8 mouse cellular contexts compared by ENCODE assay signal in genomic region chr9:41190745-41191482, GRCm38 (mm10). TPM values are rescaled to one million over a fixed set of nuclear protein-coding genes. Genes with fewer than 3 reads are reported as not detected.
A peak's percentile ranks its signal among the peaks of the same experiment; 100 is the strongest.
DNase-seq lines count a peak whose midpoint lies in the region; ATAC-seq and TF ChIP-seq lines count a peak whose summit lies in the region.

No protein-coding gene starts in this region.

- TF ChIP-seq CTCF in C2C12 (IDR thresholded peaks at IDR 0.05; ENCODE audit: control insufficient read depth, insufficient read depth, insufficient read length), result peak; percentile 82
- peak; percentile 98 for TF ChIP-seq CTCF in bone marrow, adult 2 months (IDR thresholded peaks at IDR 0.05; ENCODE audit: control insufficient read depth, insufficient read depth, low read length)
- peak; percentile 98 for TF ChIP-seq CTCF in liver, adult 2 months (IDR thresholded peaks at IDR 0.05; ENCODE audit: low read depth, low read length)

- no peaks in the 10 kb centered on the region for H3K27me3 ChIP-seq in C2C12 (ENCODE audit: control insufficient read depth, insufficient read depth, insufficient read length)
- H3K27me3 ChIP-seq in embryonic facial prominence, embryonic 14.5 days (replicated peaks; ENCODE audit: control insufficient read depth, insufficient read depth, low read length), result no peaks in the 10 kb centered on the region
- H3K27me3 ChIP-seq in heart, embryonic 12.5 days (replicated peaks), result no peaks in the 10 kb centered on the region
- no peaks in the 10 kb centered on the region for H3K27me3 ChIP-seq in liver, adult 2 months (ENCODE audit: control insufficient read depth, insufficient read depth, low read length)
- H3K27me3 ChIP-seq in stomach, embryonic 15.5 days (replicated peaks), result no peaks in the 10 kb centered on the region

- no peaks in the 10 kb centered on the region for H3K4me1 ChIP-seq in bone marrow, adult 2 months (ENCODE audit: control insufficient read depth, insufficient read depth, low read length)
- H3K4me1 ChIP-seq in embryonic facial prominence, embryonic 14.5 days (ENCODE audit: control insufficient read depth, insufficient read depth, low read length), result no peaks in the 10 kb centered on the region
- H3K4me1 ChIP-seq in heart, embryonic 12.5 days (replicated peaks), result no peaks in the 10 kb centered on the region; the same call in 1 of the 2 replicates
- H3K4me1 ChIP-seq in liver, adult 2 months (ENCODE audit: control insufficient read depth, insufficient read depth, low read length), result no peaks in the 10 kb centered on the region
- H3K4me1 ChIP-seq in stomach, embryonic 15.5 days, result no peaks in the 10 kb centered on the region

- no peak overlapping the region for H3K4me3 ChIP-seq in C2C12 (ENCODE audit: insufficient read depth, poor library complexity, severe bottlenecking)
- H3K4me3 ChIP-seq in bone marrow, adult 2 months (replicated peaks; ENCODE audit: control insufficient read depth, low read depth, low read length), result no peak overlapping the region
- no peak overlapping the region for H3K4me3 ChIP-seq in embryonic facial prominence, embryonic 14.5 days (ENCODE audit: low read depth, low read length)
- H3K4me3 ChIP-seq in heart, embryonic 12.5 days, result no peak overlapping the region
- no peak overlapping the region for H3K4me3 ChIP-seq in liver, adult 2 months (ENCODE audit: insufficient read depth, low read depth, low read length)
- H3K4me3 ChIP-seq in stomach, embryonic 15.5 days (replicated peaks), result no peak overlapping the region

- no peaks in the 10 kb centered on the region for H3K79me3 ChIP-seq in C2C12 (ENCODE audit: low read depth)

- no peak overlapping the region for H3K27ac ChIP-seq in bone marrow, adult 2 months (ENCODE audit: control insufficient read depth, insufficient read depth, low read depth, low read length, poor library complexity)
- 0 out of 2 replicates have a peak overlapping the region, but pooled peaks have one; percentile 7 for H3K27ac ChIP-seq in embryonic facial prominence, embryonic 14.5 days (replicated peaks; ENCODE audit: low read depth, low read length)
- no peak overlapping the region for H3K27ac ChIP-seq in heart, embryonic 12.5 days (ENCODE audit: poor library complexity, severe bottlenecking)
- no peak overlapping the region for H3K27ac ChIP-seq in liver, adult 2 months (replicated peaks; ENCODE audit: insufficient read depth, low read depth, low read length)
- H3K27ac ChIP-seq in stomach, embryonic 15.5 days, result no peak overlapping the region

- H3K9ac ChIP-seq in embryonic facial prominence, embryonic 14.5 days (ENCODE audit: low read depth, low read length), result 0 out of 2 replicates have a peak overlapping the region, but pooled peaks have one; percentile 12
- H3K9ac ChIP-seq in heart, embryonic 12.5 days, result no peak overlapping the region
- H3K9ac ChIP-seq in liver, adult 2 months (ENCODE audit: low read depth, low read length), result no peak overlapping the region
- no peak overlapping the region for H3K9ac ChIP-seq in stomach, embryonic 15.5 days

- H3K4me2 ChIP-seq in embryonic facial prominence, embryonic 14.5 days (ENCODE audit: low read depth, low read length), result no peak overlapping the region
- H3K4me2 ChIP-seq in heart, embryonic 12.5 days, result no peak overlapping the region
- H3K4me2 ChIP-seq in stomach, embryonic 15.5 days, result no peak overlapping the region

- H3ac ChIP-seq in C2C12 (ENCODE audit: control insufficient read depth, insufficient read length, low read depth), result no peak overlapping the region

- ATAC-seq in embryonic facial prominence, embryonic 14.5 days (ENCODE audit: low read depth), result peak; percentile 81
- peak; percentile 25; the same call in 1 of the 2 replicates for ATAC-seq in heart, embryonic 12.5 days (ENCODE audit: insufficient number of reproducible peaks, low FRiP score)
- peak; percentile 70; the same call in 1 of the 2 replicates for ATAC-seq in stomach, embryonic 15.5 days (ENCODE audit: insufficient read depth, low FRiP score, low read depth)

- WGBS in bone marrow, adult 2 months, result 25% methylated on average over 9 of the region's 9 CpGs
- 19% methylated on average over 9 of the region's 9 CpGs for WGBS in embryonic facial prominence, embryonic 14.5 days
- 25% methylated on average over 9 of the region's 9 CpGs for WGBS in heart, embryonic 12.5 days
- 30% methylated on average over 9 of the region's 9 CpGs for WGBS in liver, adult 2 months
- WGBS in stomach, embryonic 15.5 days, result 23% methylated on average over 9 of the region's 9 CpGs

- peak; percentile 85 for DNase-seq in embryonic facial prominence, embryonic 14.5 days (ENCODE audit: low spot score)
- peak; percentile 86 for DNase-seq in kidney, postnatal 10 days
- peak; percentile 19 for DNase-seq in liver, adult 2 months (ENCODE audit: extremely low read depth, low read depth, low spot score)
- peak; percentile 88 for DNase-seq in neural tube, embryonic 10.5 days (ENCODE audit: extremely low spot score, low spot score)

- no peak for TF ChIP-seq POLR2A in bone marrow, adult 2 months (IDR thresholded peaks at IDR 0.05; ENCODE audit: borderline replicate concordance, control insufficient read depth, low read depth, low read length)
- no peak for TF ChIP-seq POLR2A in liver, adult 2 months (IDR thresholded peaks at IDR 0.05; ENCODE audit: extremely low read depth, insufficient read depth, low read length)

- H3K9me3 ChIP-seq in embryonic facial prominence, embryonic 14.5 days (ENCODE audit: control insufficient read depth, low read length), result no peaks in the 10 kb centered on the region
- H3K9me3 ChIP-seq in heart, embryonic 12.5 days (replicated peaks), result no peaks in the 10 kb centered on the region
- H3K9me3 ChIP-seq in stomach, embryonic 15.5 days, result no peaks in the 10 kb centered on the region

- H3K36me3 ChIP-seq in C2C12 (ENCODE audit: control insufficient read depth, insufficient read depth), result no peaks in the 10 kb centered on the region
- no peaks in the 10 kb centered on the region for H3K36me3 ChIP-seq in embryonic facial prominence, embryonic 14.5 days (ENCODE audit: control insufficient read depth, insufficient read depth, low read length)
- no peaks in the 10 kb centered on the region for H3K36me3 ChIP-seq in heart, embryonic 12.5 days
- no peaks in the 10 kb centered on the region for H3K36me3 ChIP-seq in liver, adult 2 months (ENCODE audit: control insufficient read depth, insufficient read depth, low read length)
- H3K36me3 ChIP-seq in stomach, embryonic 15.5 days, result no peaks in the 10 kb centered on the region

- no peaks in the 10 kb centered on the region for H3K79me2 ChIP-seq in C2C12 (ENCODE audit: control insufficient read depth, insufficient read depth)
- H3K79me2 ChIP-seq in liver, adult 2 months (ENCODE audit: control insufficient read depth, insufficient read depth, low read length), result no peaks in the 10 kb centered on the region

TF ChIP-seq in C2C12, 6 proteins besides CTCF, POLR2A, EP300 and RAD21:
- TF ChIP-seq MYOG (IDR thresholded peaks at IDR 0.05; ENCODE audit: control insufficient read depth, extremely low read depth, insufficient read length) (no peak), USF1 (IDR thresholded peaks at IDR 0.05; ENCODE audit: low read depth) (no peak), MYOD1 (IDR thresholded peaks at IDR 0.05; ENCODE audit: control insufficient read depth, insufficient read length, low read depth) (no peak), FOSL1 (IDR thresholded peaks at IDR 0.05; ENCODE audit: insufficient read depth, low read length, poor library complexity, severe bottlenecking) (no peak), CEBPB (IDR thresholded peaks at IDR 0.05; ENCODE audit: low read depth) (no peak)

RNA-seq across cellular contexts. Expression of gene Ubash3b, which starts 29.4 kb away (rescaled TPM):
- 3.2 TPM for polyA plus RNA-seq in C2C12 (2012; fragmentation: generic; extraction: Trizol)
- polyA plus RNA-seq in bone marrow, adult 2 months (2011; ENCODE audit: insufficient read depth, insufficient read length, low replicate concordance, missing spikeins), result 11.5 and 33.4 TPM in 2 replicates
- polyA plus RNA-seq in embryonic facial prominence, embryonic 14.5 days (2014; fragmentation: Nextera tagmentation; extraction: Ambion mirVana), result 10.5 and 12.1 TPM in 2 replicates
- 13.3 and 13.8 TPM in 2 replicates for polyA plus RNA-seq in heart, embryonic 12.5 days (2016; fragmentation: Nextera tagmentation; extraction: Ambion mirVana)
- total RNA-seq in liver, adult 2 months (2014; rRNA removed), result 0.65 and 0.87 TPM in 2 replicates
- polyA plus RNA-seq in liver, adult 2 months (2012; rRNA removed), result 0.51 and 0.76 TPM in 2 replicates
- 3.9 and 4.0 TPM in 2 replicates for polyA plus RNA-seq in stomach, embryonic 15.5 days (2015; fragmentation: Nextera tagmentation; extraction: Ambion mirVana)

Comparison
In these comparisons a context has a peak if more than half of its experiments do, and no peak if none do; other contexts are left out.
1. ATAC-seq: peak in every context shown above with its lines; median percentile 81 in embryonic facial prominence, embryonic 14.5 days; 70 in stomach, embryonic 15.5 days; 25 in heart, embryonic 12.5 days.
2. DNase-seq: peak in every context shown above with its lines; median percentile 88 in neural tube, embryonic 10.5 days; 86 in kidney, postnatal 10 days; 85 in embryonic facial prominence, embryonic 14.5 days; 19 in liver, adult 2 months.